Mouse (Mus musculus) ES-E14 (cell line): ENCODE measurements around the gene Gjb4.

Source experiments
- CHD2 ChIP-seq: IDR thresholded peaks from 2 replicates; pipeline ENCODE4 v1.6.1; 2014; ENCODE audit warnings: mild to moderate bottlenecking, low read depth, low read length, inconsistent platforms
- ZC3H11A ChIP-seq: IDR thresholded peaks from 2 replicates; pipeline ENCODE4 v1.6.1; 2012; ENCODE audit warnings: low read depth, mild to moderate bottlenecking, inconsistent platforms, low read length, borderline replicate concordance
- ZNF384 ChIP-seq: IDR thresholded peaks from 2 replicates; pipeline ENCODE4 v1.6.1; 2012; ENCODE audit warnings: low read depth, low read length, inconsistent platforms

DNA sequence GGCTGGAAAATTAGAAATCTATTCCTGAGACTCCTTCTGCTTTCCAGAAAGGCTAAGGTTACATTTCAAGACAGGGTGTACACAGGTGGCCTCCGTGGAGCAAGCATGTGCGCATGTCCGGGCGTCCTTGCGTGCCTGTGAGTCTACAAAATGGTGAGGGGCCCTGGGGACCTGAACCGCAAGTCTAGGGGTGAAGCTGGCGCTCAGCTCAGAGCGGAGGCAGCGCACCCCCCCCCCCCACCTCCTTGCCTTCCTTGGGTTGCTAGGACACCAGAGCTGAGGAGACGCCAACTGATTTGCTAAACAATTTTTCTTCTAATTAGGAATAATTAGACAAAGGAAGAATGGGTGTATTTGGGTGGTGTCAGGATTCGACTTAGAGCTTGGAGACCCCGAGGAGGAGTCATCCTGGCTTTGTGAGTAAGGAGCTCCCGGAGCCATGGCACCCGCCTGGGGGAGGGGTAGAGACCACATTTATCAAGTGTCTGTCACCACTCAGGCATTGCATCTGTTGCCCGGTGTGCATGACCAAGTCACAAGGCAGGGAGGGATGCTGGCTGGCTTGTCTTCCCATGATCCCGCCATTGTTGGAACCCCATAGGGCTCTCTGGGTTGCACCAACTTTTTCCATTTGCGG, 21.8 kb upstream of the Gjb4 start:
- TF ChIP-seq CHD2 (no peak), ZC3H11A (no peak), ZNF384 (no peak)
